Mouse (Mus musculus): Measurements from ENCODE around the gene Stx7. TPM values are rescaled to one million over a fixed set of nuclear protein-coding genes. Genes with fewer than 3 reads are reported as not detected.

Gene Stx7
- polyA plus RNA-seq, 1 experiment from 2014 or later: 70.4 TPM

DNA sequence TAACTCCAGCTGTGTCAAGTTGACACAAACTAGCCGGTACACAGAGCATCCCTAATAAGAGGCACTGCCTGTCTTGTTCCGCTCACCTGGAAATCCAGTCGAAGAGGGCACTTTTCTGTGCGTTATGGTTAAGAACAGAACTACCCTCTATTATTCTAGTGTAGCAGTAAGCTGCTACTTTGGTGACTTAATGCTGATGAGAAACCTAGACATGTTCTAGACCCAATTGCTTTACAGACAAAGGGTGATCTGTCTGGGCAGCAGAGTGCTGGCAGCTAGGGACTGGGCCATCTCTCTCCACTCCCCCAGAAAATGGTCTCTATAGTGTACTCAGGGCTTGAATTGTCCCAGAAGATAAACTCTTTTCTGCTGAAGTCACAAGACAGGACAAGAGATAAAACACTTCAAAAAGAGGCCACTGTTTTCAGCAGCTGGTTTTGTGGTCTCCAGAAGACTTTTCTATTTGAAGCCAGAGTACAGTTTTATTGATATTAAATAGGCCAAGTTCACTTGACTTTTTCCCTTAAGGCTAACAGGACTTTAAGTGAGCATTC, 22.9 kb downstream of the Stx7 start:
- WGBS: 86% methylated on average over 4 of the region's 4 CpGs
- no peak overlapping the region for H3K4me2 ChIP-seq

DNA sequence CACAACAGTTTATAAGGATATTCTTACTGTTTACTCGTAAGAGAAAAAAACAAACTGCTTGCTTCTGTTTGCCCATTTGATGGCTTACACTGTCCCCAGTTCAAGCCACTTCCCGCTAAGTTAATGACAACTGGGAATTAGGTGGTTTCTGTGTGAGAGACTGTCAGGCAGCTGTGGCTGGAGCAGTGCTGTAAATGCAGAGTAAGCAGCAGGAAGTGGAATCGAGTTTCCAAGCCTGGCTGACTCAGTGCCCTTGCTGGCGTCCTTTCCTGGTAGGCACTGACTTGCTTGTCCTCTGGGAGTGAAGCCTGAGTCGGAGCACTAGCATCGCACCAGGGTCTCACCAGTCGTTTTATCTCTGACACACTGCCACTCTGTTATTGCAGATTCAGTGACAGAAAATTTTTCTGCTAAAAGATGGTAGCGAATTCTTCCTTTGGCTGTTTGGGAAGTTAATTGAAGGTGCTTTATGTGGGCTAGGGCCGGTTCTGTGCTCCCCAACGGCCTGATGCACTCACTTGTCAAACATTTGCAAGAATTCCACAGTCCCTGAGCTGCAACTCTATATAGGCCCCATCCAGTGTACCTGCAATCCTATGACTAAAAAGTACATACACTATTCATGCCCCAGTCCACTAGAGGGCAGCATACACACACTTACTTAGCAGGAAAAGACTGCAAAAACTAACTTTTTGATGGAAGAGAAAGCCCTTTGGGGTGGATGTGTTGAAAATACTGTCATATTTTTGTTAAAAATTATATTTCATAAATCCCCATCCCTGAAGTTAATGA, 24.3 kb downstream of the Stx7 start:
- Histone ChIP-seq H3K9me3 (no peaks in the 10 kb centered on the region), H3K4me1 (0 out of 2 replicates have a peak, but pooled peaks cover 3% of the 10 kb centered on the region), H3K27me3 (no peaks in the 10 kb centered on the region), H3K4me2 (no peak overlapping the region), H3K4me3 (no peak overlapping the region), H3K36me3 (no peaks in the 10 kb centered on the region), H3K9ac (no peak overlapping the region), H3K27ac (no peak overlapping the region)
- no peak for ATAC-seq (ENCODE audit: insufficient number of reproducible peaks, low FRiP score, low TSS enrichment, low read depth)
- whole genome bisulfite sequencing: 36% methylated on average over 10 of the region's 10 CpGs

More for the DNA sequence above, 22.9 kb downstream of the Stx7 start:
- H3K9me3 ChIP-seq: no peaks in the 10 kb centered on the region
- H3K27ac ChIP-seq: no peak overlapping the region
- no peak overlapping the region for H3K9ac ChIP-seq
- no peaks in the 10 kb centered on the region for H3K36me3 ChIP-seq
- no peak for ATAC-seq (ENCODE audit: insufficient number of reproducible peaks, low FRiP score, low TSS enrichment, low read depth)
- H3K4me1 ChIP-seq: 0 out of 2 replicates have a peak, but pooled peaks cover 3% of the 10 kb centered on the region
- H3K4me3 ChIP-seq: no peak overlapping the region
- H3K27me3 ChIP-seq: no peaks in the 10 kb centered on the region

DNA sequence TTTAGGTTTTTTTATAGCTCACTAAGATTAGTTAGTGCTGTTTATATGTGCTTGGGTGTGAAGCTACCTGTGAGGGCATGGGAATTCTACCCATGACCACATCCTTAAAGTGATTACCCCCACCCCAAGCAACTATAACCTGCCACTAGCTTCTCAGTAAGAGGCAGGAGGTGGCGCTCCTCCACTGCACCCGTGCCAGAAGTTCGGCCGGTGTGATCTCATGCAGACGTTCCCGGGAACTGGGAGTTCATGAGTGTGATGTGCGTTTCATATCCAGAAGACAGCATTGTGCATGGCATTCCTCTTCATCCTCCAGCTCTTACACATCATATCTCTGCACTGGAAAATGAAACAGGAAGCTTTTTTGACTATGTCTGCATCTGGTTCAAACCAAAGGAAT, 41.3 kb downstream of the Stx7 start:
- no peaks in the 10 kb centered on the region for H3K27me3 ChIP-seq
- H3K4me3 ChIP-seq: no peak overlapping the region
- ATAC-seq (ENCODE audit: insufficient number of reproducible peaks, low FRiP score, low TSS enrichment, low read depth): no peak
- H3K27ac ChIP-seq: no peak overlapping the region
- no peak overlapping the region for H3K9ac ChIP-seq
- H3K4me2 ChIP-seq: no peak overlapping the region
- 54% methylated on average over 7 of the region's 7 CpGs for WGBS
- H3K36me3 ChIP-seq: peaks cover 22% of the 10 kb centered on the region
- H3K9me3 ChIP-seq: no peaks in the 10 kb centered on the region
- no peaks in the 10 kb centered on the region for H3K4me1 ChIP-seq

DNA sequence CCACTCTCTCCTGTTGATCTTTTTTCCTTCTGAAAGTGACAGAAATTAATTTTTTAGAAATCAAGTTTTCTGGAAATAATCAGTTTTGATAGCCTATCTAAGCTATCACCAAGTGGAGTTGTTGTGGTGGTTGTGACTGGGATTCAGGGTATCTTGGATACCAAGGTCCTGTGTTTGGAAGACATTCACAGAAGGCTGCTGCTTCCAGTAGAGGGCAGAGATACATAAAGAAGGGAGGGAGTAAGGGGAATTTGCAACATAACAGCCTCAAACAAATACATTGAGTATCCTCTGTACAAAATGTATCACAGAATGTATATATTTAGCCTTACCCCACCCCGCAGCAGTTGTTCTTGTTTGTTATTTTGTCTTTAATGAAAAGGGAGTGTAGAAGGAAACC, 42.9 kb downstream of the Stx7 start:
- Histone ChIP-seq H3K27ac (no peak overlapping the region), H3K4me2 (no peak overlapping the region), H3K27me3 (no peaks in the 10 kb centered on the region), H3K4me3 (no peak overlapping the region), H3K4me1 (no peaks in the 10 kb centered on the region), H3K9me3 (no peaks in the 10 kb centered on the region), H3K36me3 (peaks cover 12% of the 10 kb centered on the region; the same call in 1 of the 2 replicates), H3K9ac (no peak overlapping the region)
- no peak for ATAC-seq (ENCODE audit: insufficient number of reproducible peaks, low FRiP score, low TSS enrichment, low read depth)
- 58% methylated on average over 1 of the region's 1 CpGs for WGBS

DNA sequence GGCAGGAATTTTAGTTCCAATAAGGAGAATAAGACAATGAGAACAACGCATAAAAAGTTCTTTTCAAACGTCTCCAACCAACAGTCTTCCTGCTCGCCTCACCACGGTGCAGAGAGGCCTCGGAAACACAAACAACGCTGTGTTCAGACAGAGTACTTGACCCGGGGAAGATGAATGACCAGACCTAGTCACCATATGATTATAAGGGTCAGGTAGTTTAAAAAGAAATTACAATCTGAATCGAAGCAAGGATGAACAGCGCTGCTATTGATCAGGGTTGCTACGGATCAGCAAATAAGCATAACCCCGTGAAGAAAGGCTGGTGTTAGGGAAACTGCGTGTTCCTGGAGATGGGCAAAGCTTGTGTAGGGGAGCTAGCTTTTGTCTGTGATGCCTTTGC, 50.2 kb downstream of the Stx7 start:
- Histone ChIP-seq H3K27me3 (no peaks in the 10 kb centered on the region), H3K4me1 (no peaks in the 10 kb centered on the region), H3K9me3 (no peaks in the 10 kb centered on the region), H3K4me3 (no peak overlapping the region), H3K36me3 (no peaks in the 10 kb centered on the region), H3K9ac (no peak overlapping the region), H3K27ac (no peak overlapping the region), H3K4me2 (no peak overlapping the region)
- no peak for ATAC-seq (ENCODE audit: insufficient number of reproducible peaks, low FRiP score, low TSS enrichment, low read depth)
- WGBS: 89% methylated on average over 12 of the region's 12 CpGs

DNA sequence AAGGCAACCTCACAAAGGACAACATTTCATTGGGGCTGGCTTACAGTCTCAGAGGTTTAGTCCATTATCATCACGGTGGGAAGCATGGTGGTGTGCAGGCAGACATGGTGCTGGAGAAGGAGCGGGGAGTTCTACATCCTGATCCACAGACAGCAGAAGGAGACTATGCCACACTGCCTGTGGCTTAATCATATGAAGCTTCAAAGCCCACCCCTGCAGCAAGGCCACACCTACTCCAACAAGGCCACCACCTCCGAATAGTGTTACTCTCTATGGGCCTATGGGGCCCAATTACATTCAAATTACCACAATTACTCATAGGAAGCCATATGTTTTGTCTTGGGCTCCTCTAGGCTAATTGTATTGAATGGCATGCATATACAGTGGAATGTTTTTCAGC, 51.0 kb downstream of the Stx7 start:
- Histone ChIP-seq H3K9me3 (no peaks in the 10 kb centered on the region), H3K36me3 (no peaks in the 10 kb centered on the region), H3K4me1 (no peaks in the 10 kb centered on the region), H3K4me3 (no peak overlapping the region), H3K4me2 (no peak overlapping the region), H3K27ac (no peak overlapping the region), H3K9ac (no peak overlapping the region), H3K27me3 (no peaks in the 10 kb centered on the region)
- WGBS: 82% methylated on average over 3 of the region's 3 CpGs
- no peak for ATAC-seq (ENCODE audit: insufficient number of reproducible peaks, low FRiP score, low TSS enrichment, low read depth)

DNA sequence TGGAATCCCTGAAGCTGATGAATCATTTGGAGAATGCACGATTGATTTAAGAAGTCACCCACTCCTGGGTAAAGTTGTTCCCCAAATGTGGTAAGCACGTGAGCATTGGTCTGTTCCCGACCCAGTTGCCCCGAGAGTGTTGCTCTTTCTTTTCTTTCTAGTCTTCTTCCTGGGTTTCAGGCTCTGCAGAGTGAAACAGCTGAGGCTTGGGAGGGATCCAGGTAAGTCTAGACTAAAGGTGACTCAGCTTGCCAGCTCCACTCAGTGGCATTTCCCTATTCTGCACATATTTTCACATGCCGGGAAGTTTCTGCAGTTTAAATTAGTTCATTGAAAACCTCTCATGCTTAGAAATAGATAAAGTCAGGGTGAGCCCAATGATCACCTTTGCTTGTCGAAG, 61.0 kb downstream of the Stx7 start:
- H3K9me3 ChIP-seq: no peaks in the 10 kb centered on the region
- WGBS: 81% methylated on average over 6 of the region's 6 CpGs
- no peaks in the 10 kb centered on the region for H3K27me3 ChIP-seq
- ATAC-seq (ENCODE audit: insufficient number of reproducible peaks, low FRiP score, low TSS enrichment, low read depth): no peak
- no peaks in the 10 kb centered on the region for H3K36me3 ChIP-seq
- H3K27ac ChIP-seq: no peak overlapping the region
- no peak overlapping the region for H3K4me3 ChIP-seq
- no peaks in the 10 kb centered on the region for H3K4me1 ChIP-seq
- H3K4me2 ChIP-seq: no peak overlapping the region
- H3K9ac ChIP-seq: no peak overlapping the region

DNA sequence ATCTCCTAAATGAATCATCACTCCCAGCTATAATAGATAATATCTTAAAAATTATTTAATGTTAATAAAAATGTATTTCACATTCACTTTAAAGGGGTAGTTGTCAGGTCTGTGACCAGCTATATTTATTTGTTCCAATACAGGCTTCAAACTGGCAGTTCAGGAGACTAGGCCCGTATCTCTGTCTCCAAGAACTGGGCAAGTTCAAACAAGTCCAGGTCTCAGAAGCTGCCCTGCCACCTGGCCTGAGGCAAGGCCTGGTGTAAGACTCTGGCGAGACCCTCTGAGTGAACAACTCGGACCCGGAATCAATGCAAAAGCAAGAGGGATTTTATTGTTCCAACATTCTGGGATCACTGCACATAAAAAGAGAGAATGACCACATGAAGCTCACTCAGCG, 64.2 kb downstream of the Stx7 start:
- Histone ChIP-seq H3K27ac (no peak overlapping the region), H3K4me2 (no peak overlapping the region), H3K27me3 (no peaks in the 10 kb centered on the region), H3K4me3 (no peak overlapping the region), H3K9ac (no peak overlapping the region), H3K9me3 (no peaks in the 10 kb centered on the region), H3K36me3 (no peaks in the 10 kb centered on the region), H3K4me1 (no peaks in the 10 kb centered on the region)
- no peak for ATAC-seq (ENCODE audit: insufficient number of reproducible peaks, low FRiP score, low TSS enrichment, low read depth)
- WGBS: 58% methylated on average over 5 of the region's 5 CpGs

DNA sequence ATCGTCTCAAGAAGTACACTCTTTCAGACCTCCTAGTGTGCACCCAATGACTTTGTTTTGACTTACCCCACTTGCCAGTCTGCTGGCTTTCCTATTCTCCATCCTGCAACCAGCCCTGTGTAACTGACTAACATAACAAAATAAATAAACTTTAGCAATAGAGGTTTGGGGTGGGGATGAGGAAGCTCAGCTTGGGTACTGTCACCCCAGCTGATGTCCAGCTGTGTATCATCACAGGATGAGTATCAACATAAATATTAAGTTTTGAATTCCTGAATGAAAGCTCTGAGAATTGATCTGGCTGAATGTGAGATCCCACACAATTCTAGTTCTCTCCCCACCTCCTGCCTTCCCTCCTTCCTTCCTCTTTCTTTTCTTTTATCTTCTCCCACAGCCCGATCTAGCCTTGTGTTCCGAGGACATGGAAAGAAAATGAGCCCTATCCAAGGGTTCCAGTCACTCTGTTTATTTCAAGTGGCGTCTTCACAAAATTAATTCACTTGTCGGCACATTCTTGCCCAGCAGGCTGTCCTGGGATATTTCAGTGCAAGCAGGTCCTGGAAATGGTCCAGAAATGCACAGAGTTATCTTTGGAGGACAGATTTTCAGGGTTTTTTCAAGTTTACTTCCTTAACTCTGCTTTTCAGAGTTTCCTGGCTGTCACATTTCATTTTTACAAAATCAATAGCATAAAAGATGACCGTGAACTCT, 68.6 kb downstream of the Stx7 start:
- WGBS: 58% methylated on average over 6 of the region's 6 CpGs
- no peak for ATAC-seq (ENCODE audit: insufficient number of reproducible peaks, low FRiP score, low TSS enrichment, low read depth)

DNA sequence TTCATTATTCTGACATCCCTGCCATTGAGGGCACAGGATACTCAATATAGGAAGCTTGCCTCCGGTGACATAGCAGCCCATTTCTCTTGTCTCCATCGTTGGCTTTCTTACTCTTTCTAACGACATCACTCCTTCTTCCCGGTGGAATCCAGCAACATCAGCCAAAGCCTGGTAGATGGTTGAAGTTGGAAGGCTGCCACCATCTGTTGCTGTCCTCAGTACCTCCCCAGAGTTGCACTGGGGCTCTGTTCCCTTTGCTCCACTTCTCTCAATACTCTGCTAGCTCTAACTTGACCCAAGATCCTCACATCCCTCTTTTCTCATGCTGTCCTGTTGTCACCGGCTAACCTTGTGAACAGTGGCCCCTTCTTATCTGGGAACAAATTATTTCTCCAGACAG, 71.8 kb downstream of the Stx7 start:
- H3K27me3 ChIP-seq: peaks cover 11% of the 10 kb centered on the region; the same call in 1 of the 2 replicates
- H3K4me3 ChIP-seq: no peak overlapping the region
- WGBS: 80% methylated on average over 5 of the region's 5 CpGs

More for the DNA sequence above, 68.6 kb downstream of the Stx7 start:
- Histone ChIP-seq H3K27ac (no peak overlapping the region), H3K4me3 (no peak overlapping the region), H3K9ac (no peak overlapping the region), H3K36me3 (no peaks in the 10 kb centered on the region), H3K9me3 (no peaks in the 10 kb centered on the region), H3K4me1 (no peaks in the 10 kb centered on the region), H3K27me3 (peaks cover 3% of the 10 kb centered on the region; the same call in 1 of the 2 replicates), H3K4me2 (no peak overlapping the region)

DNA sequence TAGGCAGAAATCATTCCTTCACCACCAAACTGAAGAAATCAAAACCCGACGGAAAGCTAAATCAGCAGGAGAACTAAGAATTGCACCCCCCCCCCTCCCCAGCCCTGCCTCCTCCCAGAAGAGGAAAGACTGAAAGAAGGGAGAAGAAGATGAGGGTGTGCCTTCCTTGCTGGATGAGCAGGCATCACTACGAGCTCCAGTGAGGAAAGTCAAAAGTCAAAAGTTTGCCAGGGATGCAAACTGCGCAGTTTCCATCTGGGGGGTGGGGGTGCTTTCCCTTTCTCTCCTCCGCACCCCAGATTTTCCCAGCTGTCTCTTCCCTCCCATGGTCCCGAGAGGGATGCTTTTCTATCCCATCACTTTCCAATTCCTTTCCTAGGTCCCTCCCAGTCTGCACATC, 73.8 kb downstream of the Stx7 start:
- peak overlapping the region; percentile 90 for H3K4me2 ChIP-seq
- WGBS: 11% methylated on average over 6 of the region's 6 CpGs
- H3K9ac ChIP-seq: no peak overlapping the region
- ATAC-seq (ENCODE audit: insufficient number of reproducible peaks, low FRiP score, low TSS enrichment, low read depth): no peak
- H3K27me3 ChIP-seq: peaks cover 11% of the 10 kb centered on the region; the same call in 1 of the 2 replicates
- peaks cover 15% of the 10 kb centered on the region for H3K4me1 ChIP-seq
- no peaks in the 10 kb centered on the region for H3K36me3 ChIP-seq
- peak overlapping the region; percentile 46 for H3K4me3 ChIP-seq
- H3K27ac ChIP-seq: no peak overlapping the region
- no peaks in the 10 kb centered on the region for H3K9me3 ChIP-seq

More for the DNA sequence above, 71.8 kb downstream of the Stx7 start:
- ATAC-seq (ENCODE audit: insufficient number of reproducible peaks, low FRiP score, low TSS enrichment, low read depth): no peak
- H3K36me3 ChIP-seq: no peaks in the 10 kb centered on the region
- H3K9me3 ChIP-seq: no peaks in the 10 kb centered on the region
- peaks cover 15% of the 10 kb centered on the region for H3K4me1 ChIP-seq
- no peak overlapping the region for H3K4me2 ChIP-seq
- no peak overlapping the region for H3K9ac ChIP-seq
- H3K27ac ChIP-seq: no peak overlapping the region

Measured in limb, embryonic 15.5 days (tissue).